Mouse (Mus musculus) hindbrain, postnatal 0 days (tissue): Measurements from ENCODE around the gene Ccdc24. TPM values are rescaled to one million over a fixed set of nuclear protein-coding genes. Genes with fewer than 3 reads are reported as not detected.

Experiments used
- ATAC-seq: fragments of 200-750 bp; cut with Nextera tagmentation; 2 replicates; pipeline ENCODE4 v1.8.0; 2017; ENCODE audit warnings: mild to moderate bottlenecking, moderate TSS enrichment, moderate library complexity
- DNase-seq: peaks from one replicate; pipeline ENCODE4 v3.0.0-alpha.2; 2015; ENCODE audit warnings: low spot score
- H3K27ac ChIP-seq: fragments of 300-500 bp; sonication (generic); 2 replicates; pipeline ENCODE4 v1.5.1; 2014; ENCODE audit warnings: mild to moderate bottlenecking
- H3K27me3 ChIP-seq: fragments of 300-500 bp; sonication (generic); 2 replicates; pipeline ENCODE4 v1.6.1; 2014; ENCODE audit warnings: low read length, mixed read lengths; ENCODE audit not compliant: insufficient read depth
- H3K36me3 ChIP-seq: fragments of 300-500 bp; sonication (generic); 2 replicates; pipeline ENCODE4 v1.6.1; 2014; ENCODE audit warnings: low read length, mixed read lengths; ENCODE audit not compliant: insufficient read depth
- H3K4me1 ChIP-seq: fragments of 300-500 bp; sonication (generic); 2 replicates; pipeline ENCODE4 v1.6.1; 2014; ENCODE audit warnings: antibody characterized with exemption, low read length, mixed read lengths; ENCODE audit not compliant: insufficient read depth
- H3K4me2 ChIP-seq: fragments of 300-500 bp; sonication (generic); 2 replicates; pipeline ENCODE4 v1.6.1; 2014; ENCODE audit warnings: low read depth, mild to moderate bottlenecking, low read length, moderate library complexity, mixed read lengths
- H3K4me3 ChIP-seq: fragments of 300-500 bp; sonication (generic); 2 replicates; pipeline ENCODE4 v1.5.1; 2014; ENCODE audit warnings: low read length
- H3K9ac ChIP-seq: fragments of 300-500 bp; sonication (generic); replicated peaks from 2 replicates; pipeline ENCODE4 v1.6.1; 2014; ENCODE audit warnings: mild to moderate bottlenecking, low read length, moderate library complexity, mixed read lengths
- H3K9me3 ChIP-seq: fragments of 300-500 bp; sonication (generic); 2 replicates; pipeline ENCODE4 v1.6.1; 2016; ENCODE audit warnings: low read length, mixed read lengths
- CTCF ChIP-seq: IDR thresholded peaks from 2 replicates; pipeline ENCODE4 v1.5.1; 2016; ENCODE audit warnings: antibody characterized with exemption, control low read depth, low read depth
- WGBS: fragments of 180-500 bp; shearing (Covaris S2); extraction: QIAGEN DNeasy Blood & Tissue Kit; methylation state at CpG from one replicate; pipeline ENCODE4 v1.1.7; 2014; 5-methylcytosine and 5-hydroxymethylcytosine counted together
- polyA plus RNA-seq: library from polyadenylated mRNA; unstranded; fragments of >200 nt; fragmentation: Nextera tagmentation; extraction: Ambion mirVana; gene quantifications from 2 replicates; pipeline ENCODE4 v1.2.1, GENCODE M21; 2015
- total RNA-seq: library from RNA; depleted of rRNA; stranded (reverse); fragments of >200 nt; gene quantifications from 2 replicates; pipeline ENCODE4 v1.2.3, GENCODE M21; 2014

Gene Ccdc24
- total and polyA plus RNA-seq, 2 experiments from 2014 or later, result 1.7 to 2.0 TPM

GRCm38 (mm10) chr4:117852152-117852868, 20.0 kb downstream of the Ccdc24 start:
- DNase-seq, result no peak
- 74% methylated on average over 10 of the region's 10 CpGs for WGBS
- no peaks in the 10 kb centered on the region for H3K36me3 ChIP-seq

DNA sequence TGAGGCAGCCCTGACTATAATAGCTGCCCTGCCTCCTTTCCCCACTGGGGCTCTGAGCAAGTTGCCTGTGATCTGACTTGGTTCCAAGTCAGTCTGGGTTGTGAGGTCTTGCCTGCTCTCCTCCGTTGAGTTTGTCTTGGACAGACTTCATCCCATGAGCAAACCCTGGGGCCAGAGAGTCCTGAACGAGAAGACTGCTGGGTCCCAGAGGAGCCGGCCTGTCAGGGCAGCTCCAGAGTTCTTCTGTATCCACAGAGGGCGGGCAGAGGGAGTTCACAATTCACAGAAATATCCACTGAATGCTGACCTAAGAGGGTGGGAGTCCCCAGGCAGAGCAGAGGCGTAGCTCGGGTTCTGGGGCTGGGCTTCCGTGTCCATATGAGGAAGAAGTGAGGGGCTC, 21.5 kb downstream of the Ccdc24 start:
- no peak overlapping the region for H3K4me3 ChIP-seq
- peak; percentile 33 for DNase-seq
- TF ChIP-seq CTCF, result peak; percentile 20; the same call in 1 of the 2 replicates
- H3K27me3 ChIP-seq, result no peaks in the 10 kb centered on the region
- H3K36me3 ChIP-seq, result no peaks in the 10 kb centered on the region
- H3K4me1 ChIP-seq, result peaks cover 28% of the 10 kb centered on the region
- no peak overlapping the region for H3K9ac ChIP-seq
- 61% methylated on average over 7 of the region's 7 CpGs for WGBS
- H3K4me2 ChIP-seq, result no peak overlapping the region
- ATAC-seq, result no peak
- H3K9me3 ChIP-seq, result no peaks in the 10 kb centered on the region
- peak overlapping the region; percentile 81 for H3K27ac ChIP-seq

More at GRCm38 (mm10) chr4:117852152-117852868, 20.0 kb downstream of the Ccdc24 start:
- Histone ChIP-seq H3K4me3 (no peak overlapping the region), H3K4me1 (peaks cover 21% of the 10 kb centered on the region), H3K27me3 (no peaks in the 10 kb centered on the region), H3K27ac (0 out of 2 replicates have a peak overlapping the region, but pooled peaks have one; percentile 5), H3K9me3 (no peaks in the 10 kb centered on the region), H3K4me2 (no peak overlapping the region), H3K9ac (no peak overlapping the region)
- no peak for TF ChIP-seq CTCF
- ATAC-seq, result no peak

DNA sequence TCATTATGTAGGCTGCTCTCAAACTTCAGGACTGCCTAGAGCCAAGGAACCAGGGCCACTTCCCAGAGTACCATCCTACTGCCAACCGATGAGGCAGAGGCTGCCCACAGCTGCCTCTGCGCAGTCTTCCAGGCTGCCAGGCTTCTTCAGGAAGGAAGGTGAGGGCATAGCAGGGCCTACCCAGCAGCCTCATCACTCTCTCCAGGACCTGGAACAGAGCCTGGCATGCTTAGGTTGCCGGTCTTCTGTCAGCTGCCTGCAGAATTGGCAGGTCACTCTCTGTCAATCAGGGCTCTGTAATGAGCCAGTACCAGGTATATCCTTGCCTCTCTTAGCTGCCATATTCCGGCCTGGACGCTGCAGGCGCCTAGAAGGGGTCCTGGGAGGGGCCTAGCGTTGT, 22.2 kb downstream of the Ccdc24 start:
- ATAC-seq (peak; percentile 6; the same call in 1 of the 2 replicates), DNase-seq (peak; percentile 53)
- peak overlapping the region; percentile 81 for H3K27ac ChIP-seq
- WGBS, result 61% methylated on average over 7 of the region's 7 CpGs
- no peaks in the 10 kb centered on the region for H3K9me3 ChIP-seq
- H3K36me3 ChIP-seq, result no peaks in the 10 kb centered on the region
- no peaks in the 10 kb centered on the region for H3K27me3 ChIP-seq
- peaks cover 24% of the 10 kb centered on the region; the same call in 1 of the 2 replicates for H3K4me1 ChIP-seq
- no peak overlapping the region for H3K4me3 ChIP-seq
- no peak for TF ChIP-seq CTCF
- H3K4me2 ChIP-seq, result no peak overlapping the region; the same call in 1 of the 2 replicates
- H3K9ac ChIP-seq, result no peak overlapping the region

- Histone ChIP-seq H3K4me1 (peaks cover 21% of the 10 kb centered on the region; the same call in 1 of the 2 replicates), H3K4me3 (no peak overlapping the region), H3K4me2 (no peak overlapping the region; the same call in 1 of the 2 replicates), H3K9me3 (no peaks in the 10 kb centered on the region), H3K36me3 (no peaks in the 10 kb centered on the region), H3K9ac (0 out of 2 replicates have a peak overlapping the region, but pooled peaks have one; percentile 24), H3K27ac (peak overlapping the region; percentile 81), H3K27me3 (no peaks in the 10 kb centered on the region)
- ATAC-seq (peak; percentile 88), DNase-seq (peak; percentile 64)
- no peak for TF ChIP-seq CTCF
- WGBS, result 22% methylated on average over 5 of the region's 5 CpGs
Observed at GRCm38 (mm10) chr4:117849506-117849905, 22.9 kb downstream of the Ccdc24 start.

GRCm38 (mm10) chr4:117849063-117849462, 23.3 kb downstream of the Ccdc24 start:
- Histone ChIP-seq H3K27me3 (no peaks in the 10 kb centered on the region), H3K4me2 (no peak overlapping the region), H3K4me3 (no peak overlapping the region), H3K9ac (0 out of 2 replicates have a peak overlapping the region, but pooled peaks have one; percentile 24), H3K4me1 (peaks cover 21% of the 10 kb centered on the region; the same call in 1 of the 2 replicates), H3K27ac (peak overlapping the region; percentile 81), H3K36me3 (no peaks in the 10 kb centered on the region), H3K9me3 (no peaks in the 10 kb centered on the region)
- no peak for TF ChIP-seq CTCF
- peak; percentile 50 for DNase-seq
- peak; percentile 58 for ATAC-seq
- WGBS, result 44% methylated on average over 17 of the region's 17 CpGs

- WGBS, result 17% methylated on average over 2 of the region's 2 CpGs
- no peak overlapping the region for H3K4me3 ChIP-seq
- peak overlapping the region; percentile 61 for H3K27ac ChIP-seq
- no peaks in the 10 kb centered on the region; the same call in 1 of the 2 replicates for H3K36me3 ChIP-seq
- DNase-seq (peak; percentile 81), ATAC-seq (peak; percentile 68)
- H3K27me3 ChIP-seq, result no peaks in the 10 kb centered on the region
- no peaks in the 10 kb centered on the region for H3K9me3 ChIP-seq
- H3K9ac ChIP-seq, result no peak overlapping the region
- no peak overlapping the region for H3K4me2 ChIP-seq
- TF ChIP-seq CTCF, result no peak
- peaks cover 21% of the 10 kb centered on the region; the same call in 1 of the 2 replicates for H3K4me1 ChIP-seq
Observed at GRCm38 (mm10) chr4:117847011-117847410, 25.3 kb downstream of the Ccdc24 start.
